Mouse (Mus musculus) olfactory bulb, adult 2 months (tissue): Measurements from ENCODE around the gene Hoxb13. TPM values are rescaled to one million over a fixed set of nuclear protein-coding genes. Genes with fewer than 3 reads are reported as not detected.

Source experiments
- H3K27ac ChIP-seq: fragments of 200-500 bp; 2 replicates; pipeline ENCODE4 v1.5.1; 2012; ENCODE audit warnings: low read depth, low read length; ENCODE audit not compliant: insufficient read depth
- H3K4me1 ChIP-seq: fragments of 200-500 bp; 2 replicates; pipeline ENCODE4 v1.6.1; 2012; ENCODE audit warnings: low read length; ENCODE audit not compliant: control insufficient read depth, insufficient read depth
- H3K4me3 ChIP-seq: fragments of 200-500 bp; 2 replicates; pipeline ENCODE4 v1.5.1; 2012; ENCODE audit warnings: mild to moderate bottlenecking, low read depth, low read length, moderate library complexity; ENCODE audit not compliant: insufficient read depth
- CTCF ChIP-seq: fragments of 200-500 bp; IDR thresholded peaks from 2 replicates; pipeline ENCODE4 v1.5.1; 2012; ENCODE audit warnings: low read depth, mild to moderate bottlenecking, low read length, moderate library complexity; ENCODE audit not compliant: insufficient read depth
- POLR2A ChIP-seq: fragments of 200-500 bp; IDR thresholded peaks from 2 replicates; pipeline ENCODE4 v1.6.1; 2012; ENCODE audit warnings: mild to moderate bottlenecking, low read depth, low read length, moderate library complexity; ENCODE audit not compliant: insufficient read depth
- WGBS: fragments of 180-500 bp; shearing (Covaris S2); methylation state at CpG from one replicate; pipeline ENCODE4 v1.1.7; 2018; 5-methylcytosine and 5-hydroxymethylcytosine counted together
- polyA plus RNA-seq: library from polyadenylated mRNA; stranded (reverse); fragments of >200 nt; gene quantifications from 2 replicates; pipeline ENCODE4 v1.2.4, GENCODE M21; 2012; ENCODE audit warnings: low replicate concordance; ENCODE audit not compliant: missing spikeins, insufficient read depth, insufficient read length

Gene Hoxb13
- polyA plus RNA-seq, 1 experiment: not detected

DNA sequence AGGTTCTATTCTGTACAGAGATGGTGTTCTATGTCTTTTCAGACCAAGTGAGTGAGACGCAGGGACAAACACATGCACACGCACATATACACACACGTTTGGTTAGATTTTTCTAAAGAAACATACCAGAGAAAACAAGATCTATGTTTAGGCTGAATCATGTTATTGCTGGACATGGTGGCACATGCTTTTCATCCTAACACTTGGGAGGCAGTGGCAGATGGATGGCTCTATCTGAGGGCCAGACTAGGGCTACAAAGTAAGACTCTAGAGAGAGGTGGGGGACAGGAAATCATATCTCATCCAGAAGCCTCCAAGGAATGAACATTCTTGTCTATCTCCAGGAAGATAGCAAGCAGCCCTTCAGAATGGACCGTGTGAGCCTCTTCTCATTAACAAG is 13.1 kb upstream of the Hoxb13 start:
- Histone ChIP-seq H3K4me3 (no peak overlapping the region), H3K27ac (no peak overlapping the region), H3K4me1 (no peaks in the 10 kb centered on the region)
- 18% methylated on average over 4 of the region's 4 CpGs for WGBS
- TF ChIP-seq POLR2A (no peak), CTCF (no peak)

DNA sequence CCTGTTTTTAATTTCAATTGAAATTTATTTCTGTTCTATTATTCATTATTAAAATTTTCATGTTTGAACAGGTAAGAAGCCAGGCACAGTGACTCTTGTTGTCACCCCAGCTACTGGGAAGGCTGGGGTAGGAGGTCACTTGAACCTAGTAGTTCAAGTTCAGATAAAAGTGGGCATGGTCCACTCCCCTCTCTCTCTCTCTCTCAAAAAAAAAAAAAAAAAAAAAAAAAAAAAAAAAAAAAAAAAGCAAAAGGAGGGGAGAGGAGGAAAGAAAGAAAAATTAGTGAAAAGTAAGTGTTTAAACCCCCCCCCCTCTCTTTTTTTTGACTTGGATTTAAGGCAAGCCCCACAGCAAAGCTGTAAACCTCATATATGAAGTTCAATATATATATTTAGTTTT is 9.9 kb upstream of the Hoxb13 start:
- Histone ChIP-seq H3K4me1 (no peaks in the 10 kb centered on the region), H3K27ac (no peak overlapping the region), H3K4me3 (no peak overlapping the region)
- TF ChIP-seq POLR2A (no peak), CTCF (no peak)

DNA sequence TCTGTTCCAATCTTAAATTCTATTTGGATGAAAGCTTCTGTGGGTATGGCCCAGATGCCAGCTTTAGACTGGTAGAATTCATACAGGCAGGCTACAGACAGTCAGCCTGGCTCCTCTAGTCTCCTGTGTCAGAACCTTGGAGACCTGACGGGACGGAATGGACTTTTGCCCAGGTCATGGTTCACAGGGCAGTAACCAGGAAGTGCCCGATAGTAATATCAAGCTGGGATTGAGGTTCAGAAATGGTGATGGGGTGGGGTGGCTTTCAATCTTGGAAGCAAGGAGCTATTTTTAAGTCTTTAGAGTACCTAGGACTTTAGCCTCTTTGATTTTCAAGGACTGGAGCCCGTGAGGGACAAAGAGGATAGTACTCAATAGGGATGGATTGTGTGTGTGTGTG is 6.8 kb upstream of the Hoxb13 start:
- WGBS: 15% methylated on average over 4 of the region's 4 CpGs
- no peak overlapping the region for H3K27ac ChIP-seq
- no peak overlapping the region for H3K4me3 ChIP-seq
- no peaks in the 10 kb centered on the region; the same call in 1 of the 2 replicates for H3K4me1 ChIP-seq
- TF ChIP-seq POLR2A (no peak), CTCF (no peak)

DNA sequence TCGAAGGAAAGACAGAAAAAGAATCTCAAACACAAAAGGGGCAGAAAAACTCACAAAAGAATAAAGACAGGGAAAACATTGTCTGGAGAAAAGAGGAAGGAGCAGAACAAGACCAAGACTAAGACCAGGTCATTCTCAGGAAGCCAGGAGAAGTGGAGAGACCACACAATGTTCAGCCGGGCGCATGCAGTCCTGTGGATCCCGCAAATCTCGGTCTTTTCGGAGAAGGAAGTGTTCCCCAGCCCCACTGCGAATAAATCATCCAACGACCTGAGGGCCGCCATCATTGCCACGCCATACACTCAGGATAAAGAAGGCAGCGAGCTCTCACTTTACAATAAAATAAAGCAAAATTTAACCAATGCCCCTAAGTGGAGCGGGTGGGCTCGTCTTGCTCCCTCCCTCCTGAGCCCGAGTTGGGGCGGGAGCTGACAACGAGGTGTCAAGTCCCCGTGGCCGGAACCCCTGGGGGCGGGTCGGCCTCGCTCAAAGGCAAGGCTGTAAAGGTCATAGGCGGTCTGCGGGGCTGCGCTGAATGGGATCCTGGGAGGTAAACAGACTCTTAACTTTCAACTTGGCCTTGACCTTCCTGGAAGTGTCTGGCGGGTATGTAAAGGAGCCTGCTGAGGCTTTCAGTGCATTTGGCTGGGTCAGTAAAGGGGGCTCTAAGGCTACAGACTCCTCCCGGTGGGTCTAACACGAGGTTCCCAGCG is 4.2 kb upstream of the Hoxb13 start:
- H3K27ac ChIP-seq: no peak overlapping the region
- 3% methylated on average over 28 of the region's 28 CpGs for WGBS
- TF ChIP-seq POLR2A: no peak
- TF ChIP-seq CTCF: no peak
- no peak overlapping the region for H3K4me3 ChIP-seq
- H3K4me1 ChIP-seq: no peaks in the 10 kb centered on the region; the same call in 1 of the 2 replicates

DNA sequence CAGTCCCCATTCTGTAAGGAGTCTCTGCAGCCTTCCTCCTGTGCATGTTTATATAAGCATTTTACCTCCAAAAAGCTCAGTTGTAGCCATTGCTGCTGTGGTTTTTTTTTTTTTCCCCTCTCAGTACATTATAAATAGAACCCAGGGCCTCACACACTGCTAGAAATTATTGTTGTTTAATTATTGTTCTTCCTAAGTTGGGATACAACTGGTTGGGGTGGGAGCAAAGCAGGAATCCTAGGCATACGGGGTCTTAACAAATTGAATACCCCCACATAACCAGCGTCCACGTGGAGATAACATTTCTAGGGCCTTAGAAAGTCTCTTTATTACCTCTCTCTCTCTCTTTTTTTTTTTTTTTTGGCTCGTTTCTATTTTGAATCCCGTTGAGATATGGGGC is 3.0 kb upstream of the Hoxb13 start:
- Histone ChIP-seq H3K27ac (no peak overlapping the region), H3K4me1 (no peaks in the 10 kb centered on the region; the same call in 1 of the 2 replicates), H3K4me3 (no peak overlapping the region)
- TF ChIP-seq POLR2A (no peak), CTCF (no peak)
- WGBS: 6% methylated on average over 5 of the region's 5 CpGs

DNA sequence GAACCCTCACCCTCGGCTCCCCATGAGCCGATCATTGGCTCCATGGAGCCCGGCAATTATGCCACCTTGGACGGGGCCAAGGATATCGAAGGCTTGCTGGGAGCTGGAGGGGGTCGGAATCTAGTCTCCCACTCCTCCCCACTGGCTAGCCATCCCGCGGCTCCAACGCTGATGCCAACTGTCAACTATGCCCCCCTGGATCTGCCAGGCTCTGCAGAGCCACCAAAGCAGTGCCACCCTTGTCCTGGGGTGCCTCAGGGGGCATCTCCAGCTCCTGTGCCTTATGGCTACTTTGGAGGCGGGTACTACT is 240 bp downstream of the Hoxb13 start:
- Histone ChIP-seq H3K4me3 (no peak overlapping the region), H3K27ac (no peak overlapping the region), H3K4me1 (no peaks in the 10 kb centered on the region; the same call in 1 of the 2 replicates)
- TF ChIP-seq CTCF (no peak), POLR2A (no peak)
- 2% methylated on average over 10 of the region's 10 CpGs for WGBS

DNA sequence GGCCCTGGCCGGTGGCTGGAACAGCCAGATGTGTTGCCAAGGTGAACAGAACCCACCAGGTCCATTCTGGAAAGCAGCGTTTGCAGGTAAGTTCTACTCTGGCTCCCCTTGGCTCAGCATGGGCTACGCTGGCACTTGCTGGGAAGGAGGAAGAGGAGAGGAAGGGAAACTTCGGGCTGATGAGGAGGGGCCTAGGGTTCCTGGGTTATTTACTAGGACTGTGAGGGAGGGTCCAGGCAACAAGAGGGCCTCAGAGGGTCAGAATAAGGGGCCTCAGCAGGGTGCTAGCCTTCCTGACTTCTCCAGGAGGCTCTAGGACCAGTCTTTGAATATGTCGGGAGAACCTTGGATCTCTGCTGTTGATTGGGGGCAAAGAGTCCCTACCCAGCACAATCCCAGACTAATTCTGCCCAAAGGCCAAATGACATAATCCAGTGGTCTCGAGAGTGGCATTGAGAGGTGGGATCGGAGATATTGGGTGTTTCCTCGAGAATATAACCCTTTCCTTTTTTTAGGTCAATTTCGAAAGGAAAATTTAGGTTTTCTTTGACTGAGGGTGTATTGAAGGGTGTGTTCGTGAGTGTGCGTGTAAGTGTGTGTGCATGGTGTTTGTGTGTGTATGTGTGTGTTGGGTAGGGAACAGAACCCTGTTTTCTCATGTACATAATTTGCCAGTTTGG is 985 bp downstream of the Hoxb13 start:
- no peak overlapping the region for H3K27ac ChIP-seq
- no peak overlapping the region for H3K4me3 ChIP-seq
- WGBS: 10% methylated on average over 11 of the region's 11 CpGs
- H3K4me1 ChIP-seq: no peaks in the 10 kb centered on the region
- TF ChIP-seq CTCF: no peak
- TF ChIP-seq POLR2A: no peak

DNA sequence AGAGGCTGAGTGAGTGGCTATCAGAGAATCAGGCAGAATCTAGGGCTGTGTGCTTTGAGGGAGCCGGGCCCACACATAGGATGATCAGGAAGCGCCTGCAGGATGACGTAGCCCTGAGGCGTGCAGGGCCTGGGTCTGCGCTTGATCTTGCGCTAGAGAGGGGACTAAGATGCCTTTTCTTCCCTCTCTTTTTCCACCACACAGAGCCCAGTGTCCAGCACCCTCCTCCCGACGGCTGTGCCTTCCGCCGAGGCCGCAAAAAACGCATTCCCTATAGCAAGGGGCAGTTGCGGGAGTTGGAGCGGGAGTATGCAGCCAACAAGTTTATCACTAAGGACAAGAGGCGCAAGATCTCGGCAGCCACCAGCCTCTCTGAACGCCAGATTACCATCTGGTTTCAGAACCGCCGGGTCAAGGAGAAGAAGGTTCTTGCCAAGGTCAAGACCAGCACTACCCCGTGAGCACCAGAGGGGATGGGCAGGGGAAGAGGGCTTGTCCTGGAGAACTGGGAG is 1.7 kb downstream of the Hoxb13 start:
- 6% methylated on average over 20 of the region's 20 CpGs for WGBS
- TF ChIP-seq POLR2A (no peak), CTCF (no peak)
- Histone ChIP-seq H3K4me1 (no peaks in the 10 kb centered on the region), H3K27ac (no peak overlapping the region), H3K4me3 (no peak overlapping the region)

DNA sequence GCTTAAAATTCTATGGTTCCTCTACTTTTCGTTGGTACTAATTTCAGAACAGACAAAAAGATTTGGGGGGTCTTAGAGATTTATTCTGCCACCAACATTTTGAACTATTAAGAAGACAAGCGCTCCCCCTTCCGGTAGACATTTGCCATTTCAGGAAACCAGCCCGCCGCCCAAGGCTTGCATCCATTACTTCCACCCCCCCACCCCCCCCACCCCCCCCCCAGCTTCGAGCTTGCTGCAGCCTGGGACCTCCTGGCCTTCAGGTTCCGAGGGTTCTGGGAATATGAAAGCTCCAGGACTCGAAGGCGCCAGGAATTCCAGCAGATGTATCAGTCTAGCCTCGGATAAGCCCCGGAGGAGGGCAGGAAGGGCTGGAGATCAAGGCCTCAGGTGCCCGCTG is 4.5 kb downstream of the Hoxb13 start:
- WGBS: 3% methylated on average over 12 of the region's 12 CpGs
- Histone ChIP-seq H3K4me3 (no peak overlapping the region), H3K4me1 (no peaks in the 10 kb centered on the region), H3K27ac (no peak overlapping the region)
- TF ChIP-seq CTCF (no peak), POLR2A (no peak)
